Mouse (Mus musculus): ENCODE data around the gene Fkbp1a. TPM values are rescaled to one million over a fixed set of nuclear protein-coding genes. Genes with fewer than 3 reads are reported as not detected.

Fkbp1a gene
- polyA plus RNA-seq, 1 experiment from 2014 or later = 640 TPM

GRCm38 (mm10) chr2:151569452-151569851, 27.2 kb downstream of the Fkbp1a start:
- no peak overlapping the region for H3K4me3 ChIP-seq (ENCODE audit: low read length)
- no peaks in the 10 kb centered on the region for H3K27me3 ChIP-seq (ENCODE audit: control insufficient read depth, insufficient read depth, low read length)
- no peak for ATAC-seq (replicated peaks; ENCODE audit: extremely low read depth, insufficient read depth, low FRiP score)
- H3K27ac ChIP-seq (ENCODE audit: low read length) = no peak overlapping the region
- H3K4me1 ChIP-seq (ENCODE audit: control insufficient read depth, insufficient read depth, low read length) = no peaks in the 10 kb centered on the region
- no peaks in the 10 kb centered on the region for H3K9me3 ChIP-seq (replicated peaks; ENCODE audit: control insufficient read depth, low read length)
- 72% methylated on average over 2 of the region's 2 CpGs for WGBS
- no peak overlapping the region for H3K4me2 ChIP-seq (ENCODE audit: low read depth, low read length)
- no peak overlapping the region for H3K9ac ChIP-seq (ENCODE audit: low read length)
- H3K36me3 ChIP-seq (ENCODE audit: control insufficient read depth, insufficient read depth) = 0 out of 2 replicates have a peak, but pooled peaks cover 1% of the 10 kb centered on the region

- no peaks in the 10 kb centered on the region for H3K36me3 ChIP-seq (ENCODE audit: control insufficient read depth, insufficient read depth)
- H3K4me2 ChIP-seq (ENCODE audit: low read depth, low read length) = no peak within 1 kb of the TSS
- H3K9me3 ChIP-seq (replicated peaks; ENCODE audit: control insufficient read depth, low read length) = no peaks in the 10 kb centered on the region
- H3K27ac ChIP-seq (ENCODE audit: low read length) = no peak within 1 kb of the TSS
- 64% methylated on average over 17 of the region's 17 CpGs for WGBS
- no peaks in the 10 kb centered on the region for H3K27me3 ChIP-seq (ENCODE audit: control insufficient read depth, insufficient read depth, low read length)
- ATAC-seq (replicated peaks; ENCODE audit: extremely low read depth, insufficient read depth, low FRiP score) = no peak
- H3K4me3 ChIP-seq (ENCODE audit: low read length) = no peak within 1 kb of the TSS
- no peak within 1 kb of the TSS for H3K9ac ChIP-seq (ENCODE audit: low read length)
- H3K4me1 ChIP-seq (ENCODE audit: control insufficient read depth, insufficient read depth, low read length) = peaks cover 5% of the 10 kb centered on the region; the same call in 1 of the 2 replicates
Measured at GRCm38 (mm10) chr2:151571873-151572700, 29.8 kb downstream of the Fkbp1a start, which contains the start of gene Sdcbp2. Gene Sdcbp2, plus strand, starts transcription at chr2:151572622.

- H3K4me3 ChIP-seq (ENCODE audit: low read length) = no peak overlapping the region
- no peaks in the 10 kb centered on the region for H3K9me3 ChIP-seq (replicated peaks; ENCODE audit: control insufficient read depth, low read length)
- peaks cover 5% of the 10 kb centered on the region; the same call in 1 of the 2 replicates for H3K4me1 ChIP-seq (ENCODE audit: control insufficient read depth, insufficient read depth, low read length)
- H3K27ac ChIP-seq (ENCODE audit: low read length) = no peak overlapping the region
- no peaks in the 10 kb centered on the region for H3K36me3 ChIP-seq (ENCODE audit: control insufficient read depth, insufficient read depth)
- 66% methylated on average over 3 of the region's 3 CpGs for WGBS
- H3K4me2 ChIP-seq (ENCODE audit: low read depth, low read length) = no peak overlapping the region
- ATAC-seq (replicated peaks; ENCODE audit: extremely low read depth, insufficient read depth, low FRiP score) = no peak
- no peaks in the 10 kb centered on the region for H3K27me3 ChIP-seq (ENCODE audit: control insufficient read depth, insufficient read depth, low read length)
- no peak overlapping the region for H3K9ac ChIP-seq (ENCODE audit: low read length)
Measured at GRCm38 (mm10) chr2:151573667-151574066, 31.4 kb downstream of the Fkbp1a start.

- Histone ChIP-seq H3K9ac (ENCODE audit: low read length) (no peak overlapping the region), H3K4me1 (ENCODE audit: control insufficient read depth, insufficient read depth, low read length) (peaks cover 5% of the 10 kb centered on the region; the same call in 1 of the 2 replicates), H3K36me3 (ENCODE audit: control insufficient read depth, insufficient read depth) (no peaks in the 10 kb centered on the region), H3K4me2 (ENCODE audit: low read depth, low read length) (no peak overlapping the region), H3K27ac (ENCODE audit: low read length) (no peak overlapping the region), H3K9me3 (replicated peaks; ENCODE audit: control insufficient read depth, low read length) (no peaks in the 10 kb centered on the region), H3K4me3 (ENCODE audit: low read length) (no peak overlapping the region), H3K27me3 (ENCODE audit: control insufficient read depth, insufficient read depth, low read length) (no peaks in the 10 kb centered on the region)
- 71% methylated on average over 5 of the region's 5 CpGs for WGBS
- ATAC-seq (replicated peaks; ENCODE audit: extremely low read depth, insufficient read depth, low FRiP score) = no peak
Measured at GRCm38 (mm10) chr2:151574607-151575006, 32.3 kb downstream of the Fkbp1a start.

GRCm38 (mm10) chr2:151575119-151575698, 32.9 kb downstream of the Fkbp1a start:
- peaks cover 7% of the 10 kb centered on the region; the same call in 1 of the 2 replicates for H3K4me1 ChIP-seq (ENCODE audit: control insufficient read depth, insufficient read depth, low read length)
- WGBS = 27% methylated on average over 7 of the region's 7 CpGs
- peak overlapping the region; percentile 79 for H3K4me2 ChIP-seq (ENCODE audit: low read depth, low read length)
- peak overlapping the region; percentile 53 for H3K4me3 ChIP-seq (ENCODE audit: low read length)
- H3K9me3 ChIP-seq (replicated peaks; ENCODE audit: control insufficient read depth, low read length) = no peaks in the 10 kb centered on the region
- H3K9ac ChIP-seq (ENCODE audit: low read length) = peak overlapping the region; percentile 72; the same call in 1 of the 2 replicates
- ATAC-seq (replicated peaks; ENCODE audit: extremely low read depth, insufficient read depth, low FRiP score) = no peak
- peak overlapping the region; percentile 86 for H3K27ac ChIP-seq (ENCODE audit: low read length)
- H3K27me3 ChIP-seq (ENCODE audit: control insufficient read depth, insufficient read depth, low read length) = no peaks in the 10 kb centered on the region
- no peaks in the 10 kb centered on the region for H3K36me3 ChIP-seq (ENCODE audit: control insufficient read depth, insufficient read depth)

GRCm38 (mm10) chr2:151575699-151576389, 33.6 kb downstream of the Fkbp1a start:
- Histone ChIP-seq H3K4me1 (ENCODE audit: control insufficient read depth, insufficient read depth, low read length) (peaks cover 9% of the 10 kb centered on the region; the same call in 1 of the 2 replicates), H3K4me2 (ENCODE audit: low read depth, low read length) (peak overlapping the region; percentile 79), H3K36me3 (ENCODE audit: control insufficient read depth, insufficient read depth) (no peaks in the 10 kb centered on the region), H3K27me3 (ENCODE audit: control insufficient read depth, insufficient read depth, low read length) (no peaks in the 10 kb centered on the region), H3K9ac (ENCODE audit: low read length) (peak overlapping the region; percentile 72), H3K9me3 (replicated peaks; ENCODE audit: control insufficient read depth, low read length) (no peaks in the 10 kb centered on the region), H3K27ac (ENCODE audit: low read length) (peak overlapping the region; percentile 86), H3K4me3 (ENCODE audit: low read length) (peak overlapping the region; percentile 53)
- peak; percentile 86 for ATAC-seq (replicated peaks; ENCODE audit: extremely low read depth, insufficient read depth, low FRiP score)
- WGBS = 2% methylated on average over 38 of the region's 38 CpGs

GRCm38 (mm10) chr2:151579183-151579582, 36.9 kb downstream of the Fkbp1a start:
- ATAC-seq (replicated peaks; ENCODE audit: extremely low read depth, insufficient read depth, low FRiP score) = no peak
- H3K9me3 ChIP-seq (replicated peaks; ENCODE audit: control insufficient read depth, low read length) = no peaks in the 10 kb centered on the region
- H3K9ac ChIP-seq (ENCODE audit: low read length) = no peak overlapping the region
- 46% methylated on average over 4 of the region's 4 CpGs for whole genome bisulfite sequencing
- no peaks in the 10 kb centered on the region for H3K36me3 ChIP-seq (ENCODE audit: control insufficient read depth, insufficient read depth)
- no peaks in the 10 kb centered on the region for H3K27me3 ChIP-seq (ENCODE audit: control insufficient read depth, insufficient read depth, low read length)
- no peak overlapping the region for H3K4me3 ChIP-seq (ENCODE audit: low read length)
- H3K27ac ChIP-seq (ENCODE audit: low read length) = no peak overlapping the region
- H3K4me2 ChIP-seq (ENCODE audit: low read depth, low read length) = no peak overlapping the region
- peaks cover 9% of the 10 kb centered on the region; the same call in 1 of the 2 replicates for H3K4me1 ChIP-seq (ENCODE audit: control insufficient read depth, insufficient read depth, low read length)

- no peaks in the 10 kb centered on the region for H3K27me3 ChIP-seq (ENCODE audit: control insufficient read depth, insufficient read depth, low read length)
- no peak overlapping the region for H3K9ac ChIP-seq (ENCODE audit: low read length)
- no peak for ATAC-seq (replicated peaks; ENCODE audit: extremely low read depth, insufficient read depth, low FRiP score)
- H3K27ac ChIP-seq (ENCODE audit: low read length) = no peak overlapping the region
- WGBS = 29% methylated on average over 1 of the region's 1 CpGs
- no peaks in the 10 kb centered on the region for H3K9me3 ChIP-seq (replicated peaks; ENCODE audit: control insufficient read depth, low read length)
- peaks cover 9% of the 10 kb centered on the region; the same call in 1 of the 2 replicates for H3K4me1 ChIP-seq (ENCODE audit: control insufficient read depth, insufficient read depth, low read length)
- H3K4me2 ChIP-seq (ENCODE audit: low read depth, low read length) = no peak overlapping the region
- H3K4me3 ChIP-seq (ENCODE audit: low read length) = no peak overlapping the region
- no peaks in the 10 kb centered on the region for H3K36me3 ChIP-seq (ENCODE audit: control insufficient read depth, insufficient read depth)
Measured at GRCm38 (mm10) chr2:151580945-151581344, 38.7 kb downstream of the Fkbp1a start.
